Mouse (Mus musculus): ENCODE data around the gene Zfp712. TPM values are rescaled to one million over a fixed set of nuclear protein-coding genes. Genes with fewer than 3 reads are reported as not detected.

Zfp712 gene
- total RNA-seq (2014; rRNA removed; ENCODE audit: low replicate concordance) (0.12 and 1.0 TPM in 2 replicates), polyA plus RNA-seq (2015; fragmentation: Nextera tagmentation; extraction: Ambion mirVana) (1.3 and 1.4 TPM in 2 replicates)

GRCm38 (mm10) chr13:67060786-67061358 is at the start of gene Zfp712:
TSS of gene Zfp712 (minus strand) at chr13:67061170.
- ATAC-seq (ENCODE audit: insufficient read depth, low read depth) (peak; percentile 95), DNase-seq (ENCODE audit: low spot score) (peak; percentile 89)
- peak within 1 kb of the TSS; percentile 53 for H3K9ac ChIP-seq (replicated peaks; ENCODE audit: low read depth, low read length)
- H3K4me1 ChIP-seq (ENCODE audit: control insufficient read depth, insufficient read depth): peaks cover 7% of the 10 kb centered on the region
- H3K27ac ChIP-seq (ENCODE audit: low read depth): peak within 1 kb of the TSS; percentile 88
- H3K9me3 ChIP-seq (replicated peaks; ENCODE audit: control insufficient read depth, low read length): no peaks in the 10 kb centered on the region
- H3K27me3 ChIP-seq (ENCODE audit: control insufficient read depth, insufficient read depth, low read length): no peaks in the 10 kb centered on the region
- under 1% methylated on average over 27 of the region's 27 CpGs for WGBS
- H3K4me3 ChIP-seq (ENCODE audit: low read depth, low read length): peak within 1 kb of the TSS; percentile 91
- H3K36me3 ChIP-seq (replicated peaks; ENCODE audit: control insufficient read depth, insufficient read depth, low read length): no peaks in the 10 kb centered on the region
- peak within 1 kb of the TSS; percentile 95 for H3K4me2 ChIP-seq (ENCODE audit: low read depth, low read length)
- no peak for TF ChIP-seq EP300 (IDR thresholded peaks at IDR 0.05; ENCODE audit: low read depth)
- TF ChIP-seq CTCF (IDR thresholded peaks at IDR 0.05; ENCODE audit: low read depth): no peak

DNA sequence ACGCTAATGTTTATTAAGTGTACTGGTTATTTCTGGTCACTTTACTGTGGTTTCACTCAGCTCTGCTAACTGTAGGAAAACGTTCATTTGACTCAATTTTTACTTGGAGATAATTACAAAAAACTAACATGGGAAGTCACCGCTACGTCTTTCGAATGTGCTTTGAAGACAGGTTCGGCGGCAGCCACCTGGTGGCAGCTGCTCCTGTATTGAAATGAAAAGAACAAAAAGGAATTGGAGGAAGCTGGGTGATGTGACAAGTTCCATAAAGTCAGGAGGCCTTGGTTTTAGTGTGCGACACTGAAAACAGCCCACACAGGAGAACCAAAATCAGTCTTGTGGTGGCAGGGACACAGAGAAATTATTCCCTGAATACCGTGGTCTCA is 47.8 kb upstream of the Zfp712 start:
- no peak overlapping the region for H3K9ac ChIP-seq (replicated peaks; ENCODE audit: low read depth, low read length)
- WGBS: 4% methylated on average over 9 of the region's 9 CpGs
- H3K4me3 ChIP-seq (ENCODE audit: low read depth, low read length): peak overlapping the region; percentile 68
- H3K4me2 ChIP-seq (ENCODE audit: low read depth, low read length): peak overlapping the region; percentile 77
- no peaks in the 10 kb centered on the region for H3K9me3 ChIP-seq (replicated peaks; ENCODE audit: control insufficient read depth, low read length)
- no peak for DNase-seq (ENCODE audit: low spot score)
- TF ChIP-seq EP300 (IDR thresholded peaks at IDR 0.05; ENCODE audit: low read depth) (no peak), CTCF (IDR thresholded peaks at IDR 0.05; ENCODE audit: low read depth) (no peak)
- peak; percentile 43; the same call in 1 of the 2 replicates for ATAC-seq (ENCODE audit: insufficient read depth, low read depth)
- H3K36me3 ChIP-seq (replicated peaks; ENCODE audit: control insufficient read depth, insufficient read depth, low read length): 0 out of 2 replicates have a peak, but pooled peaks cover 8% of the 10 kb centered on the region
- no peaks in the 10 kb centered on the region for H3K27me3 ChIP-seq (ENCODE audit: control insufficient read depth, insufficient read depth, low read length)
- H3K27ac ChIP-seq (ENCODE audit: low read depth): peak overlapping the region; percentile 12; the same call in 1 of the 2 replicates
- peaks cover 10% of the 10 kb centered on the region for H3K4me1 ChIP-seq (ENCODE audit: control insufficient read depth, insufficient read depth)

DNA sequence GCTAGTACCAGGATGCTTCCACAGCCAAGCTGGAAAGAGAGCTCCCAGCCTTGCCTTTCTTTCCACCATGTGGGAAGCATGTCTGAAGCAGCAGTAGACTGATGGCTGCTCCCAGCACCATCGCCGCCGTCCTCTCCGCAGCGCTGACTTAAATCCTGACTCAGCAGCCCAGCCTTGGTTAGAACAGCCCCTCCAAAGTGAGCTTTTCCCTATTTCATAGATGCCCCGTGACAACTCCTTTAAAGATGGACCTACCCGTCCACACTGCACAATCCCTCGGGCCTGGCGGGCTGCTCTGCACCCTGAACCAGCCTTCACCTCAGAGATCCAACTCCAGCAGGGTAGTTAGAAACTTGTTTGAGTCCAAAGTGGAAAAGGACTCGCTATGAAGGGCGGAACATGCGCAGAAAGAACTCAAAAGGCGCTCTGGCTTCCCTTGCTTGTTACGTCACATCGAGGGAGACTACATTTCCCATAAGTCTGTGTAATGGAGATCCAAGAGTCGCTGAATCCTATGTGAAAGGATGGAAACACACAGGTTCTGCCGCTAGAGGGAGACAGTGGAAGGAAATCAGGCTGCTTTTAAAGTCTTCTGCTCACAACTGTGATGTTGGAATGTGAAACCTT is 47.3 kb upstream of the Zfp712 start, which contains the start of gene Gm28557:
Gene Gm28557 (minus strand): TSS at position 411 of the 627 bp plus-strand sequence.
- TF ChIP-seq CTCF (IDR thresholded peaks at IDR 0.05; ENCODE audit: low read depth): peak; percentile 94
- no peak for TF ChIP-seq EP300 (IDR thresholded peaks at IDR 0.05; ENCODE audit: low read depth)
- Histone ChIP-seq H3K4me3 (ENCODE audit: low read depth, low read length) (peak within 1 kb of the TSS; percentile 68), H3K4me2 (ENCODE audit: low read depth, low read length) (peak within 1 kb of the TSS; percentile 77), H3K4me1 (ENCODE audit: control insufficient read depth, insufficient read depth) (peaks cover 10% of the 10 kb centered on the region), H3K27ac (ENCODE audit: low read depth) (peak within 1 kb of the TSS; percentile 86), H3K27me3 (ENCODE audit: control insufficient read depth, insufficient read depth, low read length) (no peaks in the 10 kb centered on the region), H3K36me3 (replicated peaks; ENCODE audit: control insufficient read depth, insufficient read depth, low read length) (0 out of 2 replicates have a peak, but pooled peaks cover 8% of the 10 kb centered on the region), H3K9ac (replicated peaks; ENCODE audit: low read depth, low read length) (peak within 1 kb of the TSS; percentile 69), H3K9me3 (replicated peaks; ENCODE audit: control insufficient read depth, low read length) (no peaks in the 10 kb centered on the region)
- WGBS: under 1% methylated on average over 17 of the region's 17 CpGs
- ATAC-seq (ENCODE audit: insufficient read depth, low read depth): peak; percentile 97
- peak; percentile 96 for DNase-seq (ENCODE audit: low spot score)

- Histone ChIP-seq H3K4me2 (ENCODE audit: low read depth, low read length) (peak overlapping the region; percentile 77), H3K4me3 (ENCODE audit: low read depth, low read length) (peak overlapping the region; percentile 68), H3K27me3 (ENCODE audit: control insufficient read depth, insufficient read depth, low read length) (no peaks in the 10 kb centered on the region), H3K27ac (ENCODE audit: low read depth) (peak overlapping the region; percentile 86), H3K9me3 (replicated peaks; ENCODE audit: control insufficient read depth, low read length) (no peaks in the 10 kb centered on the region), H3K36me3 (replicated peaks; ENCODE audit: control insufficient read depth, insufficient read depth, low read length) (0 out of 2 replicates have a peak, but pooled peaks cover 8% of the 10 kb centered on the region), H3K4me1 (ENCODE audit: control insufficient read depth, insufficient read depth) (peaks cover 10% of the 10 kb centered on the region), H3K9ac (replicated peaks; ENCODE audit: low read depth, low read length) (peak overlapping the region; percentile 69; the same call in 1 of the 2 replicates)
- ATAC-seq (ENCODE audit: insufficient read depth, low read depth) (no peak), DNase-seq (ENCODE audit: low spot score) (peak; percentile 11)
- no peak for TF ChIP-seq CTCF (IDR thresholded peaks at IDR 0.05; ENCODE audit: low read depth)
- WGBS: 48% methylated on average over 9 of the region's 9 CpGs
These were observed 46.7 kb upstream of the Zfp712 start for GRCm38 (mm10) chr13:67107681-67108080.

DNA sequence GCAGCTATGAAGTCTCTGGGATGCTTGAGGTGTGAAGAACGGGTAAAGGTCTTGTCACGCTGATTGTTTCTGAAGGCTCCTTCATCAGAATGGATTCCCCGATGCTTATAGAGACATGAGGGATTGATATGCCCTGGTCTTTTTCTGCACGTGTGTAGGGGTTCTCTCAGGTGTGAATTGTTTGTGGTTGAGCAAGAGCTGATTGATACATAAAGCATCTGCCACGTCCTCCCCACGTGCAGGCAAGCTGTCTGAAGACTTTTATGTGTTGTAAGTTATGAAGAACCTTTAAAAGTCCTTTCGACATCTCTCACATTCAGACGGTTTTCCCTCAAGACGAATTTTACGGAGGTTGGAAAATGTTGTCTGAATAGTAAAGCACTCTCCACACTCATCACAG is 36.9 kb upstream of the Zfp712 start, which contains the start of gene Zfp708:
Gene Zfp708 (minus strand): TSS at position 101 of the 400 bp plus-strand sequence.
- TF ChIP-seq CTCF (IDR thresholded peaks at IDR 0.05; ENCODE audit: low read depth): no peak
- TF ChIP-seq EP300 (IDR thresholded peaks at IDR 0.05; ENCODE audit: low read depth): no peak
- no peaks in the 10 kb centered on the region for H3K4me1 ChIP-seq (ENCODE audit: control insufficient read depth, insufficient read depth)

More for the DNA sequence above, 36.9 kb upstream of the Zfp712 start, which contains the start of gene Zfp708:
- no peak for ATAC-seq (ENCODE audit: insufficient read depth, low read depth)
- DNase-seq (ENCODE audit: low spot score): no peak
- Histone ChIP-seq H3K4me3 (ENCODE audit: low read depth, low read length) (no peak within 1 kb of the TSS), H3K9me3 (replicated peaks; ENCODE audit: control insufficient read depth, low read length) (no peaks in the 10 kb centered on the region), H3K4me2 (ENCODE audit: low read depth, low read length) (no peak within 1 kb of the TSS), H3K27me3 (ENCODE audit: control insufficient read depth, insufficient read depth, low read length) (no peaks in the 10 kb centered on the region), H3K9ac (replicated peaks; ENCODE audit: low read depth, low read length) (no peak within 1 kb of the TSS), H3K27ac (ENCODE audit: low read depth) (no peak within 1 kb of the TSS), H3K36me3 (replicated peaks; ENCODE audit: control insufficient read depth, insufficient read depth, low read length) (peaks cover 7% of the 10 kb centered on the region; the same call in 1 of the 2 replicates)
- WGBS: 84% methylated on average over 10 of the region's 10 CpGs

All from heart, postnatal 0 days (tissue).